ENCODE assay signal across 20 mouse cellular contexts in the genomic region with DNA sequence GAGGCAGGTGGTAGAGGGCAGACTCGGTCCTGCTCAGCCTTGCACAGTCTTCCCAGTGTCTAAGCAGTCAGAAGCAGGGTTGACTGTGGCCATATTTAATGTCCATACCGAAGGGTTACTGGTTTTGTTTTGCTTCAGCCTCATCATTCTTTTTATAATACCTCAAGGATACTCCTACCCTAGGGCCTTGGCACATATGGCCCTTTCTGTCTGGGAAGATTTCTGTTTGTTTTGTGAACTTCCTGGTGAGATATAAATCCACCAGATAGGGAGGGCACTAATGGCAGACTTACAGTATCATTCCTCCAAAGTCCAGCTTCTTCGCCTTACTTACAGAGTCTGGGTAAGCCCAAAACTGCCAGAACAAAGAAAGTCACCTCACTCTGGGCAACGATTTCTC. TPM values are rescaled to one million over a fixed set of nuclear protein-coding genes. Genes with fewer than 3 reads are reported as not detected.
DNase-seq lines count a peak whose midpoint lies in the region; ATAC-seq lines count a peak whose summit lies in the region.
"Had no signal": no experiment of that assay in that cellular context is flagged by ENCODE, and none has a peak within 500 bp of the region (broad histone marks: within the 10 kb centered on the region; RNA-seq: fewer than 3 reads in every experiment).

No protein-coding gene starts in this region.

- ATAC-seq in heart, embryonic 15.5 days (replicated peaks; ENCODE audit: insufficient number of reproducible peaks, insufficient read depth, low FRiP score, low read depth), result no peak
- no peak for ATAC-seq in limb, embryonic 13.5 days (ENCODE audit: low FRiP score, low read depth)
- peak; percentile 54 for ATAC-seq in intestine, embryonic 16.5 days
- no peak for ATAC-seq in forebrain, embryonic 15.5 days (replicated peaks)

- WGBS in heart, embryonic 15.5 days, result 83% methylated on average over 4 of the region's 4 CpGs
- WGBS in limb, embryonic 13.5 days, result 94% methylated on average over 4 of the region's 4 CpGs
- 89% methylated on average over 4 of the region's 4 CpGs for WGBS in limb, embryonic 10.5 days
- 90% methylated on average over 4 of the region's 4 CpGs for WGBS in embryonic facial prominence, embryonic 10.5 days
- WGBS in intestine, embryonic 16.5 days, result 68% methylated on average over 4 of the region's 4 CpGs
- WGBS in forebrain, embryonic 15.5 days, result 93% methylated on average over 4 of the region's 4 CpGs

- peaks cover 29% of the 10 kb centered on the region for H3K36me3 ChIP-seq in heart, embryonic 15.5 days
- peaks cover 65% of the 10 kb centered on the region for H3K36me3 ChIP-seq in limb, embryonic 13.5 days
- peaks cover 89% of the 10 kb centered on the region for H3K36me3 ChIP-seq in limb, embryonic 10.5 days
- H3K36me3 ChIP-seq in embryonic facial prominence, embryonic 10.5 days (replicated peaks), result peaks cover 92% of the 10 kb centered on the region
- peaks cover 14% of the 10 kb centered on the region for H3K36me3 ChIP-seq in intestine, embryonic 16.5 days (ENCODE audit: control insufficient read depth, insufficient read depth, low read length)
- peaks cover 22% of the 10 kb centered on the region for H3K36me3 ChIP-seq in forebrain, embryonic 15.5 days

- no peaks in the 10 kb centered on the region for H3K9me3 ChIP-seq in heart, embryonic 15.5 days (replicated peaks)
- H3K9me3 ChIP-seq in limb, embryonic 13.5 days, result no peaks in the 10 kb centered on the region
- no peaks in the 10 kb centered on the region for H3K9me3 ChIP-seq in limb, embryonic 10.5 days (replicated peaks)
- no peaks in the 10 kb centered on the region for H3K9me3 ChIP-seq in embryonic facial prominence, embryonic 10.5 days
- H3K9me3 ChIP-seq in intestine, embryonic 16.5 days (ENCODE audit: control insufficient read depth, low read length), result no peaks in the 10 kb centered on the region
- H3K9me3 ChIP-seq in forebrain, embryonic 15.5 days, result no peaks in the 10 kb centered on the region
- H3K9me3 ChIP-seq: limb, embryonic 12.5 days had no signal

- intact Hi-C loops in heart, postnatal 36 days (cut with DNase I), result no loop called here

- DNase-seq in heart, postnatal 36 days, result no peak
- no peak for DNase-seq in limb, embryonic 10.5 days (ENCODE audit: low spot score)
- DNase-seq in embryonic facial prominence, embryonic 10.5 days (ENCODE audit: low spot score), result no peak
- DNase-seq: cerebellum, adult 2 months; gastrocnemius, postnatal 10 days; heart, postnatal 14 days; kidney, postnatal 36 days; layer of hippocampus, adult 9-11 months; liver, postnatal 0 days; midbrain, embryonic 14.5 days; retina, postnatal 1 day had no signal

- H3K27me3 ChIP-seq in heart, embryonic 15.5 days, result no peaks in the 10 kb centered on the region
- no peaks in the 10 kb centered on the region for H3K27me3 ChIP-seq in limb, embryonic 13.5 days
- no peaks in the 10 kb centered on the region for H3K27me3 ChIP-seq in limb, embryonic 10.5 days (ENCODE audit: low read depth, poor library complexity, severe bottlenecking)
- H3K27me3 ChIP-seq in embryonic facial prominence, embryonic 10.5 days (replicated peaks; ENCODE audit: low read depth, poor library complexity, severe bottlenecking), result no peaks in the 10 kb centered on the region
- no peaks in the 10 kb centered on the region for H3K27me3 ChIP-seq in intestine, embryonic 16.5 days (replicated peaks; ENCODE audit: control insufficient read depth, insufficient read depth, low read length)
- no peaks in the 10 kb centered on the region for H3K27me3 ChIP-seq in forebrain, embryonic 15.5 days
- H3K27me3 ChIP-seq: limb, embryonic 12.5 days had no signal

- H3K4me3 ChIP-seq in heart, embryonic 15.5 days, result no peak overlapping the region
- H3K4me3 ChIP-seq in limb, embryonic 13.5 days, result no peak overlapping the region
- H3K4me3 ChIP-seq in limb, embryonic 10.5 days, result no peak overlapping the region
- no peak overlapping the region for H3K4me3 ChIP-seq in embryonic facial prominence, embryonic 10.5 days
- H3K4me3 ChIP-seq in intestine, embryonic 16.5 days (ENCODE audit: low read length), result no peak overlapping the region
- no peak overlapping the region for H3K4me3 ChIP-seq in forebrain, embryonic 15.5 days
- H3K4me3 ChIP-seq: limb, embryonic 12.5 days had no signal

- peak overlapping the region; percentile 15; the same call in 1 of the 2 replicates for H3K4me2 ChIP-seq in heart, embryonic 15.5 days
- no peak overlapping the region for H3K4me2 ChIP-seq in limb, embryonic 13.5 days (replicated peaks)
- H3K4me2 ChIP-seq in intestine, embryonic 16.5 days (ENCODE audit: low read depth, low read length), result peak overlapping the region; percentile 37; the same call in 1 of the 2 replicates
- no peak overlapping the region for H3K4me2 ChIP-seq in forebrain, embryonic 15.5 days (replicated peaks)
- H3K4me2 ChIP-seq: limb, embryonic 12.5 days had no signal

- H3K4me1 ChIP-seq in heart, embryonic 15.5 days (replicated peaks), result peaks cover 26% of the 10 kb centered on the region
- peaks cover 17% of the 10 kb centered on the region; the same call in 1 of the 2 replicates for H3K4me1 ChIP-seq in limb, embryonic 13.5 days
- H3K4me1 ChIP-seq in limb, embryonic 10.5 days, result peaks cover 11% of the 10 kb centered on the region
- H3K4me1 ChIP-seq in embryonic facial prominence, embryonic 10.5 days, result peaks cover 14% of the 10 kb centered on the region
- peaks cover 22% of the 10 kb centered on the region for H3K4me1 ChIP-seq in intestine, embryonic 16.5 days (ENCODE audit: control insufficient read depth, insufficient read depth, low read length)
- H3K4me1 ChIP-seq in forebrain, embryonic 15.5 days, result peaks cover 20% of the 10 kb centered on the region

- peak overlapping the region; percentile 59 for H3K27ac ChIP-seq in heart, embryonic 15.5 days
- peak overlapping the region; percentile 52; the same call in 1 of the 2 replicates for H3K27ac ChIP-seq in limb, embryonic 13.5 days
- H3K27ac ChIP-seq in limb, embryonic 10.5 days, result no peak overlapping the region
- H3K27ac ChIP-seq in embryonic facial prominence, embryonic 10.5 days (replicated peaks), result 0 out of 2 replicates have a peak overlapping the region, but pooled peaks have one; percentile 4
- peak overlapping the region; percentile 75 for H3K27ac ChIP-seq in intestine, embryonic 16.5 days (ENCODE audit: low read length)
- H3K27ac ChIP-seq in forebrain, embryonic 15.5 days (replicated peaks), result no peak overlapping the region
- H3K27ac ChIP-seq: limb, embryonic 12.5 days had no signal

- H3K9ac ChIP-seq in heart, embryonic 15.5 days, result no peak overlapping the region
- H3K9ac ChIP-seq in limb, embryonic 13.5 days, result no peak overlapping the region
- H3K9ac ChIP-seq in intestine, embryonic 16.5 days (ENCODE audit: low read depth, low read length), result no peak overlapping the region
- H3K9ac ChIP-seq in forebrain, embryonic 15.5 days (replicated peaks), result no peak overlapping the region
- H3K9ac ChIP-seq: limb, embryonic 12.5 days; liver, postnatal 0 days had no signal

RNA-seq across cellular contexts. Expression of gene Btbd16, which starts 46.3 kb away (rescaled TPM):
- polyA plus RNA-seq in heart, embryonic 15.5 days (2015; fragmentation: Nextera tagmentation; extraction: Ambion mirVana), result 0.09 TPM in 1 of 2 replicates, not detected in the other
- total RNA-seq in heart, postnatal 36 days (2021), result not detected
- 0.22 TPM in 1 of 2 replicates, not detected in the other for polyA plus RNA-seq in limb, embryonic 13.5 days (2015; fragmentation: Nextera tagmentation; extraction: Ambion mirVana)
- polyA plus RNA-seq in limb, embryonic 10.5 days (2016; fragmentation: Nextera tagmentation; extraction: Ambion mirVana), result not detected in 2 replicates
- polyA plus RNA-seq in embryonic facial prominence, embryonic 10.5 days (2016; fragmentation: Nextera tagmentation; extraction: Ambion mirVana), result 0.14 TPM in 1 of 2 replicates, not detected in the other
- 0.05 TPM in 1 of 2 replicates, not detected in the other for polyA plus RNA-seq in intestine, embryonic 16.5 days (2015; fragmentation: Nextera tagmentation; extraction: Ambion mirVana)
- not detected in 2 replicates for polyA plus RNA-seq in forebrain, embryonic 15.5 days (2015; fragmentation: Nextera tagmentation; extraction: Ambion mirVana)
- total RNA-seq: adrenal gland, postnatal 14 days; neutrophil, adult 5-6 weeks had no signal
- polyA plus RNA-seq: C2C12; embryonic facial prominence, embryonic 11.5 days; limb, embryonic 12.5 days; midbrain, embryonic 14.5 days had no signal

Comparison
In these comparisons a context has a peak if more than half of its experiments do, and no peak if none do; other contexts are left out.
1. H3K27ac ChIP-seq: peak in heart, embryonic 15.5 days (single experiment), limb, embryonic 13.5 days (single experiment), embryonic facial prominence, embryonic 10.5 days (single experiment) and intestine, embryonic 16.5 days (single experiment); none in limb, embryonic 10.5 days (single experiment) and forebrain, embryonic 15.5 days (single experiment).
2. H3K4me2 ChIP-seq: peak in heart, embryonic 15.5 days (single experiment) and intestine, embryonic 16.5 days (single experiment); none in limb, embryonic 13.5 days (single experiment) and forebrain, embryonic 15.5 days (single experiment).